Mouse (Mus musculus): ENCODE data around the gene Tbxa2r.

The Tbxa2r gene

GRCm38 (mm10) chr10:81320550-81321347 is 7.8 kb upstream of the Tbxa2r start, which contains the start of gene Cactin:
Cactin (plus strand) TSS chr10:81321103.
- peak; percentile 100 for DNase-seq (ENCODE audit: low spot score)

GRCm38 (mm10) chr10:81321436-81321835 is 7.1 kb upstream of the Tbxa2r start:
- peak; percentile 51 for DNase-seq (ENCODE audit: low spot score)

GRCm38 (mm10) chr10:81322444-81322843 is 6.1 kb upstream of the Tbxa2r start:
- DNase-seq (ENCODE audit: low spot score): no peak

GRCm38 (mm10) chr10:81323141-81323775 is 5.3 kb upstream of the Tbxa2r start:
- DNase-seq (ENCODE audit: low spot score): no peak

- DNase-seq (ENCODE audit: low spot score): no peak
Measured at GRCm38 (mm10) chr10:81323791-81324530, 4.6 kb upstream of the Tbxa2r start.

GRCm38 (mm10) chr10:81325176-81325575 is 3.4 kb upstream of the Tbxa2r start:
- DNase-seq (ENCODE audit: low spot score): no peak

- DNase-seq (ENCODE audit: low spot score): no peak
Measured at GRCm38 (mm10) chr10:81325781-81326180, 2.8 kb upstream of the Tbxa2r start.

GRCm38 (mm10) chr10:81326858-81327257 is 1.7 kb upstream of the Tbxa2r start:
- DNase-seq (ENCODE audit: low spot score): no peak

GRCm38 (mm10) chr10:81327959-81328358 is 572 bp upstream of the Tbxa2r start:
- DNase-seq (ENCODE audit: low spot score): no peak

GRCm38 (mm10) chr10:81329194-81329975 is 854 bp downstream of the Tbxa2r start:
- peak; percentile 35 for DNase-seq (ENCODE audit: low spot score)

- DNase-seq (ENCODE audit: low spot score): no peak
Measured at GRCm38 (mm10) chr10:81330007-81330406, 1.5 kb downstream of the Tbxa2r start.

GRCm38 (mm10) chr10:81332277-81332676 is 3.7 kb downstream of the Tbxa2r start:
- no peak for DNase-seq (ENCODE audit: low spot score)

GRCm38 (mm10) chr10:81334324-81334723 is 5.8 kb downstream of the Tbxa2r start:
- no peak for DNase-seq (ENCODE audit: low spot score)

- DNase-seq (ENCODE audit: low spot score): no peak
Measured at GRCm38 (mm10) chr10:81335393-81336340, 7.1 kb downstream of the Tbxa2r start.

- no peak for DNase-seq (ENCODE audit: low spot score)
Measured at GRCm38 (mm10) chr10:81336558-81336957, 8.0 kb downstream of the Tbxa2r start.

- DNase-seq (ENCODE audit: low spot score): no peak
Measured at GRCm38 (mm10) chr10:81340551-81341332, 12.2 kb downstream of the Tbxa2r start.

GRCm38 (mm10) chr10:81341333-81341949 is 12.9 kb downstream of the Tbxa2r start:
- peak; percentile 54 for DNase-seq (ENCODE audit: low spot score)

GRCm38 (mm10) chr10:81342686-81343505 is 14.4 kb downstream of the Tbxa2r start, which contains the start of gene Gipc3:
Gipc3 (minus strand) TSS chr10:81343266.
- DNase-seq (ENCODE audit: low spot score): no peak
